Mouse (Mus musculus) embryonic facial prominence, embryonic 13.5 days (tissue): Measurements from ENCODE around the gene Alpl. TPM values are rescaled to one million over a fixed set of nuclear protein-coding genes. Genes with fewer than 3 reads are reported as not detected.

ENCODE experiments used
- ATAC-seq: fragments of 200-750 bp; cut with Nextera tagmentation; 2 replicates; pipeline ENCODE4 v1.8.0; 2017; ENCODE audit warnings: low read depth; ENCODE audit not compliant: insufficient number of reproducible peaks, insufficient read depth, low FRiP score, low TSS enrichment
- H3K27ac ChIP-seq: fragments of 300-500 bp; sonication (generic); 2 replicates; pipeline ENCODE4 v1.5.1; 2015; ENCODE audit warnings: moderate library complexity, mild to moderate bottlenecking, inconsistent platforms
- H3K27me3 ChIP-seq: fragments of 300-500 bp; sonication (generic); 2 replicates; pipeline ENCODE4 v1.6.1; 2015; ENCODE audit warnings: mild to moderate bottlenecking, inconsistent platforms
- H3K36me3 ChIP-seq: fragments of 300-500 bp; sonication (generic); 2 replicates; pipeline ENCODE4 v1.6.1; 2015; ENCODE audit warnings: mild to moderate bottlenecking, inconsistent platforms
- H3K4me1 ChIP-seq: fragments of 300-500 bp; sonication (generic); 2 replicates; pipeline ENCODE4 v1.6.1; 2015; ENCODE audit warnings: inconsistent platforms
- H3K4me2 ChIP-seq: fragments of 300-500 bp; sonication (generic); 2 replicates; pipeline ENCODE4 v1.6.1; 2015; ENCODE audit warnings: moderate library complexity, mild to moderate bottlenecking, inconsistent platforms
- H3K4me3 ChIP-seq: fragments of 300-500 bp; sonication (generic); 2 replicates; pipeline ENCODE4 v1.5.1; 2015; ENCODE audit warnings: mild to moderate bottlenecking, inconsistent platforms
- H3K9ac ChIP-seq: fragments of 300-500 bp; sonication (generic); 2 replicates; pipeline ENCODE4 v1.6.1; 2015; ENCODE audit warnings: mild to moderate bottlenecking, inconsistent platforms
- H3K9me3 ChIP-seq: fragments of 300-500 bp; sonication (generic); 2 replicates; pipeline ENCODE4 v1.6.1; 2016; ENCODE audit warnings: inconsistent platforms
- WGBS: fragments of 180-500 bp; shearing (Covaris S2); methylation state at CpG from one replicate; pipeline ENCODE4 v1.1.7; 2015; ENCODE audit warnings: mixed read lengths; 5-methylcytosine and 5-hydroxymethylcytosine counted together
- polyA plus RNA-seq: library from polyadenylated mRNA; unstranded; fragments of >200 nt; fragmentation: Nextera tagmentation; extraction: Ambion mirVana; gene quantifications from 2 replicates; pipeline ENCODE4 v1.2.1, GENCODE M21; 2015

Alpl gene
- polyA plus RNA-seq, 1 experiment from 2014 or later = 122 TPM

GRCm38 (mm10) chr4:137822537-137822936 lies 26.4 kb upstream of the Alpl start:
- Histone ChIP-seq H3K27ac (no peak overlapping the region), H3K4me2 (no peak overlapping the region), H3K9ac (no peak overlapping the region), H3K4me1 (no peaks in the 10 kb centered on the region), H3K36me3 (no peaks in the 10 kb centered on the region), H3K27me3 (no peaks in the 10 kb centered on the region), H3K4me3 (no peak overlapping the region), H3K9me3 (no peaks in the 10 kb centered on the region)
- 88% methylated on average over 5 of the region's 5 CpGs for whole genome bisulfite sequencing
- no peak for ATAC-seq

- no peaks in the 10 kb centered on the region for H3K27me3 ChIP-seq
- H3K4me3 ChIP-seq = no peak overlapping the region
- no peak for ATAC-seq
- no peaks in the 10 kb centered on the region for H3K36me3 ChIP-seq
- H3K9ac ChIP-seq = no peak overlapping the region
- no peak overlapping the region for H3K27ac ChIP-seq
- no peaks in the 10 kb centered on the region for H3K4me1 ChIP-seq
- no peak overlapping the region for H3K4me2 ChIP-seq
- 49% methylated on average over 3 of the region's 3 CpGs for WGBS
- no peaks in the 10 kb centered on the region for H3K9me3 ChIP-seq
These were observed 24.5 kb upstream of the Alpl start for GRCm38 (mm10) chr4:137820721-137821120.

- Histone ChIP-seq H3K27ac (no peak overlapping the region), H3K9ac (no peak overlapping the region), H3K27me3 (no peaks in the 10 kb centered on the region), H3K36me3 (no peaks in the 10 kb centered on the region), H3K9me3 (no peaks in the 10 kb centered on the region), H3K4me2 (no peak overlapping the region), H3K4me1 (no peaks in the 10 kb centered on the region), H3K4me3 (no peak overlapping the region)
- ATAC-seq = no peak
- 89% methylated on average over 2 of the region's 2 CpGs for WGBS
These were observed 23.3 kb upstream of the Alpl start for GRCm38 (mm10) chr4:137819487-137819886.

- no peak for ATAC-seq
- Histone ChIP-seq H3K36me3 (no peaks in the 10 kb centered on the region), H3K27ac (no peak overlapping the region), H3K9me3 (no peaks in the 10 kb centered on the region), H3K27me3 (no peaks in the 10 kb centered on the region), H3K9ac (no peak overlapping the region), H3K4me2 (no peak overlapping the region), H3K4me3 (no peak overlapping the region), H3K4me1 (peaks cover 7% of the 10 kb centered on the region)
- 88% methylated on average over 3 of the region's 3 CpGs for WGBS
These were observed 22.2 kb upstream of the Alpl start for GRCm38 (mm10) chr4:137818341-137818740.

GRCm38 (mm10) chr4:137816216-137816615 lies 20.0 kb upstream of the Alpl start:
- no peak overlapping the region for H3K27ac ChIP-seq
- no peak for ATAC-seq
- no peaks in the 10 kb centered on the region for H3K9me3 ChIP-seq
- peaks cover 12% of the 10 kb centered on the region for H3K4me1 ChIP-seq
- WGBS = 61% methylated on average over 7 of the region's 7 CpGs
- no peak overlapping the region for H3K9ac ChIP-seq
- no peak overlapping the region for H3K4me3 ChIP-seq
- H3K27me3 ChIP-seq = no peaks in the 10 kb centered on the region
- no peaks in the 10 kb centered on the region for H3K36me3 ChIP-seq
- no peak overlapping the region for H3K4me2 ChIP-seq

- Histone ChIP-seq H3K9me3 (no peaks in the 10 kb centered on the region), H3K4me2 (no peak overlapping the region), H3K27me3 (no peaks in the 10 kb centered on the region), H3K4me3 (no peak overlapping the region), H3K36me3 (no peaks in the 10 kb centered on the region), H3K27ac (no peak overlapping the region), H3K4me1 (peaks cover 12% of the 10 kb centered on the region), H3K9ac (no peak overlapping the region)
- WGBS = 73% methylated on average over 3 of the region's 3 CpGs
- ATAC-seq = no peak
These were observed 19.3 kb upstream of the Alpl start for GRCm38 (mm10) chr4:137815473-137815872.

GRCm38 (mm10) chr4:137814140-137814539 lies 18.0 kb upstream of the Alpl start:
- H3K9ac ChIP-seq = no peak overlapping the region
- peaks cover 12% of the 10 kb centered on the region for H3K4me1 ChIP-seq
- no peak overlapping the region for H3K4me3 ChIP-seq
- no peak overlapping the region for H3K4me2 ChIP-seq
- H3K27ac ChIP-seq = no peak overlapping the region
- H3K27me3 ChIP-seq = no peaks in the 10 kb centered on the region
- WGBS = 82% methylated on average over 7 of the region's 7 CpGs
- H3K36me3 ChIP-seq = no peaks in the 10 kb centered on the region
- H3K9me3 ChIP-seq = no peaks in the 10 kb centered on the region
- ATAC-seq = no peak

- Histone ChIP-seq H3K9me3 (no peaks in the 10 kb centered on the region), H3K4me1 (peaks cover 12% of the 10 kb centered on the region), H3K4me2 (no peak overlapping the region), H3K9ac (0 out of 2 replicates have a peak overlapping the region, but pooled peaks have one; percentile 33), H3K36me3 (no peaks in the 10 kb centered on the region), H3K27ac (peak overlapping the region; percentile 64), H3K27me3 (no peaks in the 10 kb centered on the region), H3K4me3 (no peak overlapping the region)
- ATAC-seq = no peak
- 41% methylated on average over 13 of the region's 13 CpGs for WGBS
These were observed 16.9 kb upstream of the Alpl start for GRCm38 (mm10) chr4:137812946-137813708.

GRCm38 (mm10) chr4:137809999-137810398 lies 13.8 kb upstream of the Alpl start:
- Histone ChIP-seq H3K9me3 (no peaks in the 10 kb centered on the region), H3K27me3 (no peaks in the 10 kb centered on the region), H3K4me2 (no peak overlapping the region), H3K36me3 (no peaks in the 10 kb centered on the region), H3K4me3 (no peak overlapping the region), H3K27ac (no peak overlapping the region), H3K9ac (no peak overlapping the region), H3K4me1 (peaks cover 12% of the 10 kb centered on the region)
- no peak for ATAC-seq
- WGBS = 63% methylated on average over 4 of the region's 4 CpGs

GRCm38 (mm10) chr4:137807301-137807851 lies 11.2 kb upstream of the Alpl start:
- Histone ChIP-seq H3K4me1 (no peaks in the 10 kb centered on the region), H3K27ac (no peak overlapping the region), H3K27me3 (no peaks in the 10 kb centered on the region), H3K9ac (no peak overlapping the region), H3K36me3 (no peaks in the 10 kb centered on the region), H3K4me2 (no peak overlapping the region), H3K4me3 (no peak overlapping the region), H3K9me3 (0 out of 2 replicates have a peak, but pooled peaks cover 4% of the 10 kb centered on the region)
- no peak for ATAC-seq
- WGBS = 85% methylated on average over 7 of the region's 7 CpGs

- Histone ChIP-seq H3K4me3 (no peak overlapping the region), H3K36me3 (no peaks in the 10 kb centered on the region), H3K9me3 (0 out of 2 replicates have a peak, but pooled peaks cover 4% of the 10 kb centered on the region), H3K4me1 (peaks cover 11% of the 10 kb centered on the region), H3K9ac (no peak overlapping the region), H3K27ac (no peak overlapping the region), H3K27me3 (peaks cover 10% of the 10 kb centered on the region), H3K4me2 (no peak overlapping the region)
- WGBS = 35% methylated on average over 12 of the region's 12 CpGs
- no peak for ATAC-seq
These were observed 5.0 kb upstream of the Alpl start for GRCm38 (mm10) chr4:137801196-137801595.

- no peaks in the 10 kb centered on the region for H3K36me3 ChIP-seq
- H3K27me3 ChIP-seq = peaks cover 19% of the 10 kb centered on the region
- no peak overlapping the region for H3K4me2 ChIP-seq
- no peak overlapping the region for H3K4me3 ChIP-seq
- H3K4me1 ChIP-seq = peaks cover 20% of the 10 kb centered on the region
- H3K27ac ChIP-seq = no peak overlapping the region
- ATAC-seq = no peak
- 0 out of 2 replicates have a peak, but pooled peaks cover 4% of the 10 kb centered on the region for H3K9me3 ChIP-seq
- H3K9ac ChIP-seq = no peak overlapping the region
- WGBS = 33% methylated on average over 11 of the region's 11 CpGs
These were observed 4.1 kb upstream of the Alpl start for GRCm38 (mm10) chr4:137800324-137800723.
